Mouse (Mus musculus): ENCODE measurements at regions not wholly inside any gene's neighbourhood (a gene's known extent, or its start where the extent isn't known, plus 50 kb on each side); places are given as distances from the start of the nearest gene placed in this dataset.

- Histone ChIP-seq H3K27ac (ENCODE audit: insufficient read depth, low read depth, low read length) (no peak overlapping the region), H3K4me3 (ENCODE audit: insufficient read depth, low read length) (no peak overlapping the region), H3K4me1 (ENCODE audit: control insufficient read depth, insufficient read depth, low read length) (no peaks in the 10 kb centered on the region)
- no peak for TF ChIP-seq CTCF (IDR thresholded peaks at IDR 0.05; ENCODE audit: low read depth, low read length)
- TF ChIP-seq POLR2A (IDR thresholded peaks at IDR 0.05; ENCODE audit: borderline replicate concordance, low read depth, low read length): no peak
Measured at GRCm38 (mm10) chr2:161408306-161408705, 299.4 kb upstream of the Chd6 start.

- H3K4me1 ChIP-seq (ENCODE audit: control insufficient read depth, insufficient read depth, low read length): no peaks in the 10 kb centered on the region
Measured at GRCm38 (mm10) chr2:161405847-161406384, 297.0 kb upstream of the Chd6 start.

GRCm38 (mm10) chr2:161398061-161398460 is 289.2 kb upstream of the Chd6 start:
- TF ChIP-seq POLR2A (IDR thresholded peaks at IDR 0.05; ENCODE audit: borderline replicate concordance, low read depth, low read length): no peak
- no peak for TF ChIP-seq CTCF (IDR thresholded peaks at IDR 0.05; ENCODE audit: low read depth, low read length)
- Histone ChIP-seq H3K4me1 (ENCODE audit: control insufficient read depth, insufficient read depth, low read length) (no peaks in the 10 kb centered on the region), H3K4me3 (ENCODE audit: insufficient read depth, low read length) (no peak overlapping the region), H3K27ac (ENCODE audit: insufficient read depth, low read depth, low read length) (no peak overlapping the region)

More at GRCm38 (mm10) chr2:161405847-161406384, 297.0 kb upstream of the Chd6 start:
- no peak overlapping the region for H3K27ac ChIP-seq (ENCODE audit: insufficient read depth, low read depth, low read length)
- no peak for TF ChIP-seq POLR2A (IDR thresholded peaks at IDR 0.05; ENCODE audit: borderline replicate concordance, low read depth, low read length)
- TF ChIP-seq CTCF (IDR thresholded peaks at IDR 0.05; ENCODE audit: low read depth, low read length): no peak
- no peak overlapping the region for H3K4me3 ChIP-seq (ENCODE audit: insufficient read depth, low read length)

- Histone ChIP-seq H3K4me1 (ENCODE audit: control insufficient read depth, insufficient read depth, low read length) (no peaks in the 10 kb centered on the region), H3K27ac (ENCODE audit: insufficient read depth, low read depth, low read length) (no peak overlapping the region), H3K4me3 (ENCODE audit: insufficient read depth, low read length) (no peak overlapping the region)
- no peak for TF ChIP-seq CTCF (IDR thresholded peaks at IDR 0.05; ENCODE audit: low read depth, low read length)
- no peak for TF ChIP-seq POLR2A (IDR thresholded peaks at IDR 0.05; ENCODE audit: borderline replicate concordance, low read depth, low read length)
Measured at GRCm38 (mm10) chr2:161390954-161391690, 282.2 kb upstream of the Chd6 start.

- H3K4me1 ChIP-seq (ENCODE audit: control insufficient read depth, insufficient read depth, low read length): no peaks in the 10 kb centered on the region
- no peak for TF ChIP-seq POLR2A (IDR thresholded peaks at IDR 0.05; ENCODE audit: borderline replicate concordance, low read depth, low read length)
- TF ChIP-seq CTCF (IDR thresholded peaks at IDR 0.05; ENCODE audit: low read depth, low read length): no peak
- H3K4me3 ChIP-seq (ENCODE audit: insufficient read depth, low read length): no peak overlapping the region
- no peak overlapping the region for H3K27ac ChIP-seq (ENCODE audit: insufficient read depth, low read depth, low read length)
Measured at GRCm38 (mm10) chr2:161389318-161389835, 280.5 kb upstream of the Chd6 start.

- TF ChIP-seq POLR2A (IDR thresholded peaks at IDR 0.05; ENCODE audit: borderline replicate concordance, low read depth, low read length): no peak
- Histone ChIP-seq H3K27ac (ENCODE audit: insufficient read depth, low read depth, low read length) (no peak overlapping the region), H3K4me3 (ENCODE audit: insufficient read depth, low read length) (no peak overlapping the region), H3K4me1 (ENCODE audit: control insufficient read depth, insufficient read depth, low read length) (no peaks in the 10 kb centered on the region)
Measured at GRCm38 (mm10) chr2:161387054-161387453, 278.2 kb upstream of the Chd6 start.

GRCm38 (mm10) chr2:161382411-161382810 is 273.5 kb upstream of the Chd6 start:
- Histone ChIP-seq H3K27ac (ENCODE audit: insufficient read depth, low read depth, low read length) (no peak overlapping the region), H3K4me3 (ENCODE audit: insufficient read depth, low read length) (no peak overlapping the region)
- TF ChIP-seq POLR2A (IDR thresholded peaks at IDR 0.05; ENCODE audit: borderline replicate concordance, low read depth, low read length): no peak
- no peak for TF ChIP-seq CTCF (IDR thresholded peaks at IDR 0.05; ENCODE audit: low read depth, low read length)

GRCm38 (mm10) chr2:161378313-161378712 is 269.4 kb upstream of the Chd6 start:
- Histone ChIP-seq H3K4me3 (ENCODE audit: insufficient read depth, low read length) (no peak overlapping the region), H3K4me1 (ENCODE audit: control insufficient read depth, insufficient read depth, low read length) (no peaks in the 10 kb centered on the region), H3K27ac (ENCODE audit: insufficient read depth, low read depth, low read length) (no peak overlapping the region)
- TF ChIP-seq CTCF (IDR thresholded peaks at IDR 0.05; ENCODE audit: low read depth, low read length) (no peak), POLR2A (IDR thresholded peaks at IDR 0.05; ENCODE audit: borderline replicate concordance, low read depth, low read length) (no peak)

More at GRCm38 (mm10) chr2:161382411-161382810, 273.5 kb upstream of the Chd6 start:
- no peaks in the 10 kb centered on the region for H3K4me1 ChIP-seq (ENCODE audit: control insufficient read depth, insufficient read depth, low read length)

- Histone ChIP-seq H3K4me3 (ENCODE audit: insufficient read depth, low read length) (no peak overlapping the region), H3K27ac (ENCODE audit: insufficient read depth, low read depth, low read length) (no peak overlapping the region), H3K4me1 (ENCODE audit: control insufficient read depth, insufficient read depth, low read length) (no peaks in the 10 kb centered on the region)
- TF ChIP-seq POLR2A (IDR thresholded peaks at IDR 0.05; ENCODE audit: borderline replicate concordance, low read depth, low read length) (no peak), CTCF (IDR thresholded peaks at IDR 0.05; ENCODE audit: low read depth, low read length) (no peak)
Measured at GRCm38 (mm10) chr2:161362325-161362724, 253.4 kb upstream of the Chd6 start.

GRCm38 (mm10) chr2:161349110-161349509 is 240.2 kb upstream of the Chd6 start:
- Histone ChIP-seq H3K27ac (ENCODE audit: insufficient read depth, low read depth, low read length) (no peak overlapping the region), H3K4me3 (ENCODE audit: insufficient read depth, low read length) (no peak overlapping the region), H3K4me1 (ENCODE audit: control insufficient read depth, insufficient read depth, low read length) (no peaks in the 10 kb centered on the region)
- TF ChIP-seq POLR2A (IDR thresholded peaks at IDR 0.05; ENCODE audit: borderline replicate concordance, low read depth, low read length): no peak
